Mouse (Mus musculus) CH12.LX (cell line): ENCODE data around the gene Rufy1. TPM values are rescaled to one million over a fixed set of nuclear protein-coding genes. Genes with fewer than 3 reads are reported as not detected.

ENCODE experiments used
- DNase-seq: peaks from one replicate; pipeline ENCODE4 v3.0.0-alpha.2; 2013; ENCODE audit errors: extremely low read depth
- H3K27ac ChIP-seq: 2 replicates; pipeline ENCODE4 v1.5.1; 2012; ENCODE audit warnings: low read depth, mild to moderate bottlenecking, control low read depth, moderate library complexity; ENCODE audit not compliant: insufficient read depth
- H3K27me3 ChIP-seq: replicated peaks from 2 replicates; pipeline ENCODE3; 2012; ENCODE audit warnings: inconsistent platforms
- H3K36me3 ChIP-seq, 2 experiments: replicated peaks in 1 of 2; 2 replicates each; pipeline versions ENCODE3 to v1.6.1; 2012; ENCODE audit warnings: inconsistent platforms in 1 of 2, low read length in 1 of 2, mild to moderate bottlenecking in 1 of 2, mixed read lengths in 1 of 2, moderate library complexity in 1 of 2; ENCODE audit not compliant: control insufficient read depth in 1 of 2, insufficient read depth in 1 of 2
- H3K4me1 ChIP-seq, 2 experiments: 2 replicates each; pipeline ENCODE4 v1.6.1; 2012; ENCODE audit warnings: inconsistent platforms in 1 of 2, moderate library complexity in 1 of 2; ENCODE audit not compliant: insufficient read depth in 2 of 2, control insufficient read depth in 1 of 2
- H3K4me2 ChIP-seq: 2 replicates; pipeline ENCODE4 v1.6.1; 2012; ENCODE audit warnings: low read depth, mild to moderate bottlenecking, control low read depth; ENCODE audit not compliant: poor library complexity, insufficient read depth, severe bottlenecking
- H3K4me3 ChIP-seq, 3 experiments: fragments of 150-350 bp in 1 of 3; sonication (generic) in 1 of 3; replicated peaks in 1 of 3; 2 replicates each; pipeline versions ENCODE3 to v1.5.1; 2011 to 2012; ENCODE audit warnings: low read depth in 2 of 3, low read length in 2 of 3, mild to moderate bottlenecking in 2 of 3, moderate library complexity in 2 of 3, control low read depth in 1 of 3, improper control_type of control experiment in 1 of 3, inconsistent platforms in 1 of 3, mixed read lengths in 1 of 3; ENCODE audit not compliant: poor library complexity in 1 of 3
- H3K79me2 ChIP-seq: replicated peaks from 2 replicates; pipeline ENCODE4 v1.6.1; 2012; ENCODE audit warnings: mild to moderate bottlenecking, moderate library complexity; ENCODE audit not compliant: control insufficient read depth, poor library complexity, insufficient read depth, severe bottlenecking; ENCODE audit errors: extremely low read depth
- H3K9ac ChIP-seq: 2 replicates; pipeline ENCODE4 v1.6.1; 2012; ENCODE audit warnings: low read depth, mild to moderate bottlenecking, control low read depth, moderate library complexity; ENCODE audit not compliant: insufficient read depth
- H3K9me3 ChIP-seq: replicated peaks from 2 replicates; pipeline ENCODE3; 2012; ENCODE audit warnings: low read length, inconsistent platforms, mixed read lengths
- BHLHE40 ChIP-seq: IDR thresholded peaks from 2 replicates; pipeline ENCODE4 v1.6.1; 2011; ENCODE audit warnings: mild to moderate bottlenecking, low read depth, low read length, improper control_type of control experiment
- CHD1 ChIP-seq: IDR thresholded peaks from 2 replicates; pipeline ENCODE4 v1.6.1; 2012; ENCODE audit warnings: low read depth, low read length, improper control_type of control experiment, inconsistent platforms
- CTCF ChIP-seq, 2 experiments: IDR thresholded peaks in 1 of 2; conservative IDR thresholded peaks in 1 of 2; 2 replicates each; pipeline ENCODE4 v1.5.1; 2011 to 2012; ENCODE audit warnings: low read depth in 2 of 2, low read length in 2 of 2, improper control_type of control experiment in 1 of 2, inconsistent platforms in 1 of 2, mild to moderate bottlenecking in 1 of 2, moderate library complexity in 1 of 2
- ELF1 ChIP-seq: IDR thresholded peaks from 2 replicates; pipeline ENCODE4 v1.6.1; 2014; ENCODE audit warnings: low read depth, mild to moderate bottlenecking, inconsistent platforms, low read length, improper control_type of control experiment
- ETS1 ChIP-seq: conservative IDR thresholded peaks from 2 replicates; pipeline ENCODE4 v1.6.1; 2012; ENCODE audit warnings: low read depth, mild to moderate bottlenecking, inconsistent platforms, low read length, improper control_type of control experiment, moderate library complexity
- HCFC1 ChIP-seq: IDR thresholded peaks from 2 replicates; pipeline ENCODE4 v1.6.1; 2012; ENCODE audit warnings: low read depth, mild to moderate bottlenecking, inconsistent platforms, low read length, improper control_type of control experiment
- JUN ChIP-seq: IDR thresholded peaks from 2 replicates; pipeline ENCODE4 v1.6.1; 2011; ENCODE audit warnings: low read depth, mild to moderate bottlenecking, low read length, improper control_type of control experiment, moderate library complexity; ENCODE audit not compliant: insufficient read depth
- KAT2A ChIP-seq: IDR thresholded peaks from 2 replicates; pipeline ENCODE4 v1.6.1; 2012; ENCODE audit warnings: low read length, improper control_type of control experiment, inconsistent platforms; ENCODE audit not compliant: insufficient replicate concordance
- MXI1 ChIP-seq: IDR thresholded peaks from 2 replicates; pipeline ENCODE4 v1.6.1; 2011; ENCODE audit warnings: mild to moderate bottlenecking, low read depth, low read length, improper control_type of control experiment
- NELFE ChIP-seq: IDR thresholded peaks from 2 replicates; pipeline ENCODE4 v1.6.1; 2011; ENCODE audit warnings: low read depth, low read length, improper control_type of control experiment
- NRF1 ChIP-seq: IDR thresholded peaks from 2 replicates; pipeline ENCODE4 v1.6.1; 2014; ENCODE audit warnings: low read depth, mild to moderate bottlenecking, inconsistent platforms, low read length, improper control_type of control experiment, moderate library complexity
- PAX5 ChIP-seq: IDR thresholded peaks from 2 replicates; pipeline ENCODE4 v1.6.1; 2012; ENCODE audit warnings: low read length, inconsistent platforms, mixed read lengths
- POLR2A ChIP-seq: IDR thresholded peaks from 2 replicates; pipeline ENCODE4 v1.6.1; 2011; ENCODE audit warnings: low read depth, mild to moderate bottlenecking, improper control_type of control experiment, low read length
- RCOR1 ChIP-seq: conservative IDR thresholded peaks from 2 replicates; pipeline ENCODE4 v1.6.1; 2012; ENCODE audit warnings: low read depth, mild to moderate bottlenecking, inconsistent platforms, low read length, improper control_type of control experiment
- TBP ChIP-seq: conservative IDR thresholded peaks from 2 replicates; pipeline ENCODE4 v1.6.1; 2011; ENCODE audit warnings: low read depth, low read length, improper control_type of control experiment
- TCF12 ChIP-seq: IDR thresholded peaks from 2 replicates; pipeline ENCODE4 v1.6.1; 2014; ENCODE audit warnings: low read depth, mild to moderate bottlenecking, inconsistent platforms, low read length, improper control_type of control experiment
- USF2 ChIP-seq: conservative IDR thresholded peaks from 2 replicates; pipeline ENCODE4 v1.6.1; 2011; ENCODE audit warnings: low read depth, low read length, improper control_type of control experiment
- ZKSCAN1 ChIP-seq: IDR thresholded peaks from 2 replicates; pipeline ENCODE4 v1.6.1; 2012; ENCODE audit warnings: low read depth, inconsistent platforms, low read length, improper control_type of control experiment, borderline replicate concordance
- ZMIZ1 ChIP-seq: IDR thresholded peaks from 2 replicates; pipeline ENCODE4 v1.6.1; 2012; ENCODE audit warnings: low read depth, mild to moderate bottlenecking, inconsistent platforms, low read length, improper control_type of control experiment
- ZNF384 ChIP-seq: IDR thresholded peaks from 2 replicates; pipeline ENCODE4 v1.6.1; 2012; ENCODE audit warnings: low read depth, low read length, improper control_type of control experiment, inconsistent platforms
- dilution Hi-C: fragments of 300-500 bp; cut with MboI; formaldehyde crosslinking; loops from 2 replicates; pipeline ENCODE4 v1.14.3; 2020; ENCODE audit warnings: low sequenced_read_pairs; ENCODE audit not compliant: extremely low pct_unique_long_range_greater_than_20kb, extremely low pct_ligation_motif_present
- in situ Hi-C: fragments of 300-500 bp; cut with MboI; formaldehyde crosslinking; loops from 3 replicates; pipeline ENCODE4 v1.14.3; 2019; ENCODE audit warnings: low sequenced_read_pairs, low pct_ligation_motif_present, low pct_unique_long_range_greater_than_20kb, mixed read lengths
- polyA plus RNA-seq: library from polyadenylated mRNA; unstranded; fragments of >175 nt; gene quantifications from 2 replicates; pipeline ENCODE4 v1.2.1, GENCODE M21; 2012; ENCODE audit warnings: low read depth; ENCODE audit not compliant: insufficient read length
- total RNA-seq, 2 experiments: library from RNA; depleted of rRNA; stranded (reverse); fragments of 300-350 nt in 1 of 2; fragments of >200 nt in 1 of 2; gene quantifications; 2 replicates each; pipeline ENCODE4 v1.2.3; 2012 to 2014

Rufy1 gene
- total and polyA plus RNA-seq, 3 experiments = 11.0 to 21.3 (median 18.0) TPM

DNA sequence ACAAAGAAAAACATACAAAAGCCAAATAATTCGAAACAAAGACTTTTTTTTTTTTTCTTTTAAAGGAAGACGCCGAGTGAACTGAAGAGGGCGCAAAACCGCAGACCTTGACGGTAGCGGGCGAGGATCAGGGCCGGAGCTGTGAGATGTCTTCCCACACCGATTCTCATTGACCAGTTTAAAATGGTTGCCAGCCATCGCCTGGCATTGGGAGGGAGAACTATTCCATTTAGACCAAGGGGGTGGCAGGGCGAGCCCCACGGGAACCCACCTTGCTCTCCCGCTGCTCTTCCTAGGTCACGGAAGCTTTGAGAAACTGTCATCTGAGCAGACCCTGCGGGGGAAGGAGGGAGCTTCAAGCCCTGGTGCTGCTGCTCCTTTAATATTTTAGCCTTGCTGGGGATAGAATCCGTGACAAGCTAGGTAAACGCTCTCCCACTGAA, 59.5 kb downstream of the Rufy1 start:
- Histone ChIP-seq H3K9ac (peak overlapping the region; percentile 3), H3K4me2 (peak overlapping the region; percentile 1; the same call in 1 of the 2 replicates), H3K4me1 (peaks cover 9 to 23% of the 10 kb centered on the region in 2 experiments), H3K27me3 (peaks cover 11% of the 10 kb centered on the region), H3K27ac (no peak overlapping the region), H3K9me3 (no peaks in the 10 kb centered on the region), H3K36me3 (no peaks in the 10 kb centered on the region), H3K4me3 (peak overlapping the region in 2 of 3 experiments; percentile 5 to 15), H3K79me2 (no peaks in the 10 kb centered on the region)
- in situ Hi-C loops = no loop called here
- TF ChIP-seq KAT2A (no peak), CTCF (conservative IDR thresholded peaks at IDR 0.05 in 1 of 2, IDR thresholded peaks at IDR 0.05 in 1 of 2; ENCODE audit: low read depth in 2 of 2, low read length in 2 of 2) (peak in 1 of 2 experiments; percentile 74; a peak in 2 of 4 replicates), TBP (0 out of 2 replicates have a peak, but pooled peaks have one; percentile 16), ZNF384 (peak; percentile 94), NELFE (0 out of 2 replicates have a peak, but pooled peaks have one; percentile 21), HCFC1 (peak; percentile 12; the same call in 1 of the 2 replicates), NRF1 (peak; percentile 55), USF2 (no peak)
- DNase-seq = peak; percentile 44
- dilution Hi-C loops = no loop called here

DNA sequence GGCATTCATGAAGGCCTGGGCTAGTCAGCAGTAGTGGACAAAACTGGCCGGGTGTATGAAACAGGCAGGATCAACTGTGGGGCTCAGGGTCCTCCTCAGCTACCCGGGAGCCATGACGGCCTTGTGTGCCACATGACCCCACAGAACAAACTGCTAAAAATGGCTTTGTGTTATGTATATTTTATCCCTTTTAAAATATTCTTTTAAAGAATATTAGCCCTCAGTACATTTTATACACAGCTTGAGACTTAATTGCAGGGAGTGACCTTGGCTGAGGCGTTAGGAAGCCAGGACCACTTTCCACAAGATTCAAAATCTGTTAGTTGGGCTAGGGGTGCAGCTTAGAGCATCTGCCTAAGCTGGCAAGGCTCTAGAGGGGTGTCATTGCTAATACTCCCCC, 60.0 kb downstream of the Rufy1 start:
- DNase-seq = no peak
- Histone ChIP-seq H3K79me2 (no peaks in the 10 kb centered on the region), H3K27me3 (peaks cover 10% of the 10 kb centered on the region), H3K9ac (no peak overlapping the region), H3K27ac (no peak overlapping the region), H3K9me3 (no peaks in the 10 kb centered on the region), H3K4me2 (no peak overlapping the region), H3K4me1 (peaks cover 7 to 18% of the 10 kb centered on the region in 2 experiments), H3K36me3 (no peaks in the 10 kb centered on the region), H3K4me3 (no peak overlapping the region)
- in situ Hi-C loops = no loop called here
- TF ChIP-seq ZMIZ1 = no peak
- TF ChIP-seq BHLHE40 = no peak
- TF ChIP-seq NELFE = no peak
- TF ChIP-seq ZKSCAN1 = no peak
- no peak for TF ChIP-seq JUN
- TF ChIP-seq TCF12 = no peak
- no peak for TF ChIP-seq RCOR1
- no peak for TF ChIP-seq CHD1
- no peak for TF ChIP-seq MXI1
- no peak for TF ChIP-seq PAX5
- no peak for TF ChIP-seq ELF1
- no peak for TF ChIP-seq ETS1
- TF ChIP-seq POLR2A = no peak
- dilution Hi-C loops = no loop called here
